Mouse (Mus musculus): ENCODE measurements at regions not wholly inside any gene's neighbourhood (a gene's known extent, or its start where the extent isn't known, plus 50 kb on each side); places are given as distances from the start of the nearest gene placed in this dataset.

DNA sequence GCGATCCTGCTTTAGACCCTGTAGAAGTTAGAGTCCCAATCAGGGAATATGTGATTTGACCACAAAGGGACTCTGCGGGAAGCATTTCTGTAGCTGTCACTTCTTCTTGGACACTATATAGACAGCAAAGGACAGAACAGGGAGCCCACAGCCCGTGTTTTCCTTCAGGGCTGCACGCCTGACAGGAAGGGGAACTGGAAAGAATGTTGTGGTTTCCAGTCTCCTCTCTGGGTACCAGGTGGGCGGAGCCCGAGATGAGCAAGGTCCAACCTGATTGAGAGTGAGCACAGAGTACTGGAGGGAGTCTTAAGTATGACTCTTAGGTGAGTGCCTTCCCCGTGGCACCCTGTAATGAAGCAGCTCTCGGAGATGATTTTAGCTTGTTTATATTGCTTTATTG is 346.8 kb upstream of the Gm10131 start:
- DNase-seq (ENCODE audit: extremely low spot score, low spot score), result no peak

DNA sequence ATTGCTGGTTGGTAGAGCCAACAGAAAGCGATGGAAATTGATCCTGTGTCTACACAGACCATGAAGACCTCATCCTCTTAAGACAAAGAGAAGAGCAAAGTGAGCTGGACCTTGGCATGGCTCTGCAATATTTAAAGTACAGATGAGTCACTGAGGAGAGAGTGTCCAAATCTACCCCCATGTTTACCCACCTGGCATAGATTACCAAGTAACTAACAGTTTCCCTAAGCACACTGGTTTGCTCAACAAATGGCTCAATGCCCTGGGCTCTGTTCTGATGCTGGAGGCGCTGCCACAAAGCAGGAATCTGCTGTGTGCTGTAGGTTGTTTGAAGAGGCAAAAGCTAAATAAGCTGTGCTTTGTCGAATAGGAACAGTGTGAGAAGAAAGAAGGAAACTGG is 345.0 kb upstream of the Gm10131 start:
- no peak for DNase-seq (ENCODE audit: extremely low spot score, low spot score)

DNA sequence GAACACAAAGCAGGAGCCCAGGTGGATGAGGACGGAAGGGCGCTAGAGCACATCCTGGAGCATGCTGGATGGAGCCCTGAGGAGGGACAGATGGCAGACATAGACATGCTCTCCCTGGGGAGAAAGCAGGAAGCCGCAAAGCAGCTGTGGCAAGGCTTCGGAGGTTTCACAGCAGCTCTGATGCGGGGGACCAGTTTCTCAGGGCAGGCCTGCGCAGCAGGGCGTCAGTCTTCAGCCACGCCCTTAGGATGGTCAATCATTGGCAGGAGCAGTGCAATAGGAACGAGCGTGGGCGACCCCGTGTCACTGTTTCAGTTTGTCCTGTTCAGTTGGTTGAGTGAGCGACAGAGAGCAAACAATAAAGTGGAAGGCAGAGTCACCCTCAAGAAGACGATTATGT is 343.8 kb upstream of the Gm10131 start:
- DNase-seq (ENCODE audit: extremely low spot score, low spot score), result no peak

DNA sequence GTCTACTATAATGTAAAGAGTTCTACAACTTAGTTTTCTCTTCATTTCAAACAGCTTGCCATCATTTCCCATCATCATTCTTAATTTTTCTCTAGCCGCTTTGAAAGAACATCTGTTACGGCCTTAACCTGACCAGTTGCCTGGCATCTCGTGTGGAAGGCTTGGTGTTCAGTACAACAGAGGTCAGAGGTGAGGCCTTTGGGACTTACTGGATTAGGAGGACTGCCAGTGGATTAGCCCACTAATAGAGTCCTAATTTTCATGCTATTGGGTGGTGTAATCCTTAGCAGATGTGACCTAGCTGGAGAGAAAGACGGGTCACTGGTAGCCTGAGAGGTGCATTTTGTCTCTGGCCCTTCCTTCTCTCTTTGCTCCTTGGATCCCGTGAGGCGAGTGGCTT is 341.3 kb upstream of the Gm10131 start:
- no peak for DNase-seq (ENCODE audit: extremely low spot score, low spot score)

DNA sequence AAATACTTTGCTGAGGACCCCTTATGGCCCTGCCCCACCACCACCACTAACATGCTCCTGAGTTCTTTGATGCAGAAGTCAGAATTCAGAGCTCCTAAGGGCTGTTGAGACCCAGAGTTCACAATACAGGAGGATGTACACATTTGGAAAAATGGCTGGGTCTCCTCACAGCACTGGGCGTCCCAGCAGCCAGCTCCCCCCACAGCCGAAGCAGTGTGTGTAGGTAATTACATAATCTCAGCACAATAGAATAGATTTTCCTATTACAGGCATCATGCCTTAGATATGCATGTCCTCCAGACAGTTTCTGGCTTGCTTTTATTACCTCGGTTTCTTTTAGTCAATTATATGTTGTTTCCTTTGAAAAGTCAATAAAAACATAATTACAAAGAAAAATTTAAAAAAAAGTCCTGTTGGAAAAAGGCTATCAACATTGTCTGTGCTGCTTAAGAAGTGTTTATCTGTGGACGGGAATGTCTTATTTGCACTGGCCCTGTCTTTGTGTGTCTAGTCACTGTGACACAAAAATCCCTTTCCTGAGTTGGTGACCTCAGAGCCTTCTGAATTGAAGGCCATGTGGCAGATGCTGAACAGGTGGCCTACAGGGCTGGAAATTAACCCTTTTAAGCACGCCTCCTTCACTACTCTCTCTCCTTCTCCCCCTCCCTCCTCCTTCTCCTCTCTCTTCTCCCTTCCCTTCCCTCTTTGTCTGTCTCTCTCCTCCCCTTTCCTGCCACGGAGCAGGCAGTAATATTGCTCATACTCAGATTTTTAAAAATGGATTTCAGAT is 339.9 kb upstream of the Gm10131 start:
- DNase-seq (ENCODE audit: extremely low spot score, low spot score), result peak; percentile 34

DNA sequence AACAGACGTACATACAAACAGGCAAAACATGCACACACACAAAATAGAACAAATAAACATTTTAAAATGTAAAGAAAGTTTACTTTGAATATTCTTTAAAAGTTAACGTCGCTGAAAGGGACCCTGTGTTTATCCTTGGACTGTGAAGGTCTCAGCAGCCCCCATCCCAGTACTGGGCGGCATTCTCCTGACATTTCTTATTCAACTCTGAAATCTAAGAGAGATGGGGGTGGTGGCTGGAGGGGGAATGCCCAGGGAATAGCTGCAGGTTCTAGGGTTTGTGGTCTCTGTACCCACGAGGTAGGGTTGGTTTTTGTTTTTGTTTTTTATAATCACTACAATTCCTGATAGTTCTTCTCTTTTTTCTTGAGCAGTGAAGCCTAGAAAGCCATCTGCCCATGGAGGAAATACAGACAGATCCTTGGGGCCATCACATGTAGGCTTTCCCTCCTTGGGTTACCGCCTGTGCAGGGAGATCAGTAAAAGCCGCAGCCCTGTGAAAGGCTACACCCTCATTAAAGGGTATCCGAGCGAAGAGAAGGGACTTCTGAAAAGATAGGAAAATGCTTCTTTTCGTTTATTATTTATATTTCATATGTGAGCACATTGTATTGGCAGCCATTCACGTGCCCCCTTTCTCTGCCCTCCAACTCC is 338.0 kb upstream of the Gm10131 start:
- no peak for DNase-seq (ENCODE audit: extremely low spot score, low spot score)

DNA sequence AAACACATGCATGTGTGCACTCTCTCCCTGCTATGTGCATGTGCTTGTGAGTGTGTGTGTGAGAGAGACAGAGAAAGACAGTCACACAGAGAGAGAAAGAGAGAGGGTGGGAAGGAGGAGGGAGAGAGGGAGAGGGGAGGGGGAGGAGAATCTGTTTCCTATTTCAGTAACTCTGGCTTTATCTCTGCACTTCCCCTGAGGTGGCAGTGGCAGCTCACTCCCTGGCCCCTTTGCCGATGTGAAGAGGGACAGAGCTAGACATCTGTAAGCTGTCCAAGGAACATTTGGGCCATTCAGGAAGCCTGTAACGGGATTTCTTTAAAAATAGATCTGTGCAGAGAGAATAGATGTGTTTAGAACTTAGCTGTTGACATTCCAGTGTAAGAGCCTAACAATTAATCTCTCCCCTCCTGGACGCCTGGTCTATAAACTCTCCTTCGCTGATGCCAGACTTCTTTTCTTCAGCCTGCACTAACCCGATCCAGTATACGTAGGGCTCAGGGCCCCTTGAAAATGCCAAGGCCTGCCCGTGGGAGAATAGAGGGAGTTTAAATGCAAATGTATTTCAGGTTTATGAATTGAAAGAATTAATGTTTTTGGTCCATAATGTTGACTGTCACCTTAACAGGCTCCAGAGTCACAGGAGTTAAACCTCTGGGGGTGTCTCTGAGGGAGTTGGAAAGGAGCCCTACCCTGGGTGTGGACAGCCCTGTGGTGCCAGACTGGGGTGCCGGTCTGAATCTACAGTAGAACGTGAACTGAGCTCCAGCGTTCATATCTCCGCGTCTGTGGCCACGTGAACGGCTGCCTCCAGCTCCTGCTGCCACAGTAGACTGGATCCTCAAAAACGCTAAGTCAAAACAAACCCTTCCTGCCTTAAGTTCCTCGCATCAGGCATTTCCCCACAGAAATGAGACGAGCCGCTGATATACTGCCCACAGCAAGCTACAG is 336.6 kb upstream of the Gm10131 start:
- no peak for DNase-seq (ENCODE audit: extremely low spot score, low spot score)

DNA sequence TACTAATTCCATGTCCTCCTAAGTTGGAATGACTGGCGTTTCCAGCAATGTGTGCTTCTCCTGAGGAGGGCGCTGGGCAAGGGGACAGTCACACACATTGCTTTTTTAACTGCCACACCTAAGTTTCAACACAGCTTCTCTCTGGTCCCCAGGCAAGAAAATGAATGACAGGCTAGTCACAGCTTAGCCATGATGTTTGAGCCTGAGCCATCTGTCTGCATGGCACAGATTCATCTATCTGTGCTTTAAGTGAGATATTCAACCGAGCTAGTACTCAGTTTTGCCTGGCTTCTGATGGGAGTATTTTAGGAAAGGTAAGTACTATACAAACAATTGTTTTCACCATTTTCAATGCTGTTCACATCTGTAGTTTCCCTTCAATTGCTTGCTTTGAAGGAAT is 331.2 kb upstream of the Gm10131 start:
- no peak for DNase-seq (ENCODE audit: extremely low spot score, low spot score)

DNA sequence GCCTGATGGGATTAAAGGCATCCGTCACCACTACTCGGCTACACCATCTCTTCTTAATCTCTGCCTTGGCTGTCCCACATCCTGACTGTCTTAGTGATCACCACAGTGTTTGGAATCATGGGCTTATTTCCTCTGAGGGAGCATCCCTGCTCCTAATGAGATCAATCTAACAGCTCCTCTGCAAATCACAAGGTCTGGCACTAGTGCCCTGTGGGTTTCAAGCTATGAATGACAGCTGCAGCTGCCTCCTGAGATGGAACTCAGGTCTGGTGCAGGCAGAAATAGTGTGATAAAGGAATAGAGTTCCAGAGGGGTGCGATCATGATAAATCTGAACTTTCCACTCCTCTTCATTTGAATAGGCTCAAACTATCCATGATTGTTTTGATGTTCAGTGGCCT is 330.2 kb upstream of the Gm10131 start:
- DNase-seq (ENCODE audit: extremely low spot score, low spot score), result no peak

DNA sequence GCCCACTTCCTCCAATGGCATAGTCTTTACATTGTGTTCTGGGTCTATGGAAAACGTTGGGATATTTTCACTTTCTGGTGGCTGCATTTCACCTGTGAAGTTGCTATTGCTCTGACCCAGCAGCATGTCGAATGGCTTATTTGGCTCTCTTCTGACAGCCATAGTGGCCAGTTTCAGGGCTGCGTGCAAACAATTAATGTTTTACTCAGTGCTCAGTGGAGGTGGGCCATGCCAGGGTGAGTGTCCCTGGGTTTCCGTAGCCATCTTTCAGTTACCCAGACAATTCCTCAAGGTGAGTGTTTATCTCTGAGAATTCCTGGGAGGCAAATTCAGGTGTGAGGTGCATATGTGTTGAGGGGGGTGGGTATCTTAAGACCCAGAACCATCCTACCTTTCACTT is 329.2 kb upstream of the Gm10131 start:
- DNase-seq (ENCODE audit: extremely low spot score, low spot score), result no peak

DNA sequence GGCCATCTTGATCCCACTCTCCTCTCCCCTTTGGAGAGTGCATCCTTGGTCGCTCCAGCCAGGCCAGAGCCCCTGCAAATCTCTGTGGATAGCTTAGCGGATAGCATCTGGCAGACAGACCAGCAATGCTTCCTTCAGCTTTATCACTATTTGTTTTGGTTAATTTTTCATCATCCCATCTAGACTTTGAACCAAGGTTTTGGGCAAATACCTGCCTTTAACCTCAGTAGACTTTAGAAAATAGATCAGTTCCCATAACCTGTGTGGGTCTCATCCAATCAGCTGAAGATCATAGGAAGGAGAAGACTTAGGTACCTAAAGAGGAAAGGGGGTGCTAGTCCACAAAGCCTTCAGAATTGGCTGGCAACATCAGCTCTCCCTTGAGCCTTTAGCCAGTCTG is 327.2 kb upstream of the Gm10131 start:
- DNase-seq (ENCODE audit: extremely low spot score, low spot score), result no peak

DNA sequence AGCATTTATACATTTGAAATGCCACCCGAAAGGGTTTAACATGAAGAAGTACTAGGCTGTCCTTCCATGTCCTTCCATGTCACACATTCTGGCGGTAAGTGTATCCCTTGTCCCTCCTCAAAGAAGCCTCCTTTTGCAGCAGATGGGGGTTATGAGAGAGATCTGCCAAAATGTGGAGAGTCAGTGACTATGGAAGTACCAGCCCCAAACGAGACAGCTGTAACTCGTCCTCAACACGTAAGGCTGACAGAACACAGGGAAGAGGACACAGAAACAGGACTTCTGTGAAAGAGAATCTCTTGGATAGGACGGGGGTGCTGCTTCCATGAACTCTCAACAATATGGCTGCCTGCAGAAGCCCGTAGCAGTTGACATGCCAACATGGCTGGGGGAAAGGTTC is 320.4 kb upstream of the Gm10131 start:
- DNase-seq (ENCODE audit: extremely low spot score, low spot score), result no peak

DNA sequence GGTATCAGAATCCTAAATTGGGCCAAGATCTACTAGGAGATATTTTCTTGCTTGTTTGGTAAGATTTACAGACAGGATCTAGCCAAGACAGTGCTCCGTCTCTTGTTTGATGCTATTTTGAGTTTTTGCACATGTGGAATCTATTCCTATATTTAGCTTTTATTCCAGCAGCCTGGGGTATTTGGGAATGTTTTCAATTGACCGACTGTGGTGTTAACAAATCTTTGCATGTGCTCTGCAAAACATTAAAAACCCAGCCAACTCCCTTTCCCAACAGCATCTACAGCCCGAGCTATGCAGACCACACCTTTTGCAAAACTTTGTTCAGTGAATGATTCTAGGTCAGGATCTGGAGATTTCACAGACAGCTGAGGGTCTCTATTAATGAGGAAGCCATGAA is 317.7 kb upstream of the Gm10131 start:
- DNase-seq (ENCODE audit: extremely low spot score, low spot score), result no peak

DNA sequence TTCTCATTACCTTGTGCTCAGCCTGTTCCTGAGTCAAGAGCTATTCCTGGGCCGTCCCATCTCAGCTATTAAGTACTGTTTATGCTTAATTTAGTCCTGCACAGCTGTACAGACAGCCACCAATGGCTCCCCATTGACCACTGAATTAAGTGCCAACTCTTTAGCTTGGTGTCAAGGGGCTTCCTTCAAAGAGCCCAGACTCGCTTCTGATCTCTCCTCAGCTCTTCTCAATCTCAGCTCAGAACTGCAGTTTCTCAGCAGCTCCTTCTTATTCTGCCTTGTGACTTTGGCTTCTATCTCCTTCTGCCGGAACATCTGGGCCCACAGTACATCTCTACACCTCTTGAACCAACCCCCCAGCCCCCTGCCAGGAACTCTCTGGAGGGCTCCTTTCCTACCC is 290.0 kb upstream of the Gm10131 start:
- DNase-seq (ENCODE audit: extremely low spot score, low spot score), result no peak

DNA sequence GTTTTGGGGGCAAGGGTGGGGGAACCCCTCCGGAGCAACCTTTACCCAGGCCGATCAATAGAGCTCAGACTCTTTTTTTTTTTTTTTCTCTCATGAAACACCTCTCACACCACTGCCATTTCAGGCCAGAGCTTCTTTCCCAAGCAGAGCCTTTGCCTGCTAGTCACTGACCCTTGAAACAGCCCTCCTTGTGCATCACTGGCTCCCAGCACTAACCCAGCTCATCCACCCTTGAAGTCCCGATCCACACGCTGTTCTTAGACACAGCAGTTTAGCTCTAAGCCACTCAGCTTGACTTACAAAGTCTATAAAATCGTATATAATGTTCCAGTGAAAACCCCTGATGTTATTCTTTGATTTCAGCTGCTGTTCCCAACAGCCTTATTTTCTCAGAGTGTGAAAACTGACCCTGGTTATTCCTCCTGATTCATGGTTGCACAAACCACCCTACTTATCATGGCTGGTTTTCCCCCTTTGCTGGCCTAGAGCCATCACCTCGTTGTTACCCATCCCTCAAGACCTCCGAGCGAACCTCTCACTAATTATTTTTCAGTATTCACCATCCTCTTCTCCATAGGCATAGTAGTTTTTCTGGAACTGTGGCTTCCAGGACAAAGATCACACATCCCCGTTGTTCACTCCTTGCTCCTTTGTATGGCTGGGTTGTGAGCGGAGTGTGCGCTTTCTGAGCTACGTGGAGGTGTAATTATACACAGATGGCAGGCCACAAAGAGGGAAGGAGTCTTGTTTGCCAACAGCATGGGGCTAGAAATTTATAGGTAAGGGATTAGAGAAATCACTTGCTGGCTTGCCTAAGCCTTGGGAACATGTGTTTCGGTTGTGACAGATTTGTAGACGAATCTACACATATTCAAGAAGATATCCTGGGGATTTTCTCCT is 287.6 kb upstream of the Gm10131 start:
- DNase-seq (ENCODE audit: extremely low spot score, low spot score), result no peak

DNA sequence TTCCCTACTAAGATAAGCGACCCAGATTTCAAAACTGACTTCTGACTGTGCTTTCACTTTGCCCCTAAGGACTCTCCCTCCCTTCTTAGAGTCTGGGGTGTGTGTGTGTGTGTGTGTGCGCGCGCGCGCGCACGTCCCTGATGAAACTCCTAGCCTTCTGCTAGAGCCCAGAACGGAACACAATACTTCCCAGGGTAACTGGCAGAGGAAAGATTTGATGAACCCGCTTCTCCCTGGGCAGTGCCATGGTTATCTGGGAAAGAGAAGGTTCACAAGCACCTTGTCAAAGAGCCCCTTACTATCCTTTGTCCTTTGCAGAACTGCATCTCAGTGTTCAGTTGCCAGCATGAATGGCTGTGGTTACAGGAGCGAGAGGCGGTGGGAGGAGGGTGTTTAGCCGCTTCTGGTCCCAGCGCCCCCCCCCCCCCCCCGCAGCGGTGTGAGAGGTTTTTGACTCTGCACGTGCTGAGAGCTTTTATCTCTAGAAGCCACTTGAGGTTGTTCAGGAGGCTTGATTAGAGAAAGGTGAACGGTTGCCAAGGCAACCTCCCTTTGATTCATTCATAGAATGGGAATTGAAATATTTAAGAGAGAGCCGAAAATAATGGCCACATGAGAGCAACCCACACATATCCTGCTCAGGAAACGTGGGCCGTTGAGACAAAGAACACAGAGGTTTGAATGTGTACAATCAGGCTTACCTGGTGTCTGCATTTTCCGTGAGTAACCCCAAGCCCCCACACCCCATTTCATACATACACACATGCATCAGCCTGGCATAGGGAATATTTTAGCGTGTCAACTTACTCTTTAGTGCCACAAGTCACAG is 286.3 kb upstream of the Gm10131 start:
- peak; percentile 24 for DNase-seq (ENCODE audit: extremely low spot score, low spot score)

DNA sequence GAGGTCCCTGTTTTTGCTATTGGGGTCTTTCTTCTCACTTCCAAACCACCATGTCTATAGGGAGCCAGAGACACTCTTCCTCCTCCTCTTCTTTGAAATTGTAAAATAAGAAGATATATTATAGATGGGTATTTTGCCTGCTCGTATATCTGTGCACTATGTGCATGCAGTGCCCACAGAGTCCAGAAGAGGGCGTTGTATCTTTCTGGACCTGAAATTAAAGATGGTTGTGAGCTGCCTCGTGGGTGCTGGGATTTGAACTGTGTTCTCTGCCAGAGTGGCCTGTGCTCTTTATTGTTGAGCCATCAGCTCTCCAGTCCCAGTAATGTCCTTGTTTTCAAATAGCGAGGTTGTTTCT is 285.7 kb upstream of the Gm10131 start:
- DNase-seq (ENCODE audit: extremely low spot score, low spot score), result no peak

DNA sequence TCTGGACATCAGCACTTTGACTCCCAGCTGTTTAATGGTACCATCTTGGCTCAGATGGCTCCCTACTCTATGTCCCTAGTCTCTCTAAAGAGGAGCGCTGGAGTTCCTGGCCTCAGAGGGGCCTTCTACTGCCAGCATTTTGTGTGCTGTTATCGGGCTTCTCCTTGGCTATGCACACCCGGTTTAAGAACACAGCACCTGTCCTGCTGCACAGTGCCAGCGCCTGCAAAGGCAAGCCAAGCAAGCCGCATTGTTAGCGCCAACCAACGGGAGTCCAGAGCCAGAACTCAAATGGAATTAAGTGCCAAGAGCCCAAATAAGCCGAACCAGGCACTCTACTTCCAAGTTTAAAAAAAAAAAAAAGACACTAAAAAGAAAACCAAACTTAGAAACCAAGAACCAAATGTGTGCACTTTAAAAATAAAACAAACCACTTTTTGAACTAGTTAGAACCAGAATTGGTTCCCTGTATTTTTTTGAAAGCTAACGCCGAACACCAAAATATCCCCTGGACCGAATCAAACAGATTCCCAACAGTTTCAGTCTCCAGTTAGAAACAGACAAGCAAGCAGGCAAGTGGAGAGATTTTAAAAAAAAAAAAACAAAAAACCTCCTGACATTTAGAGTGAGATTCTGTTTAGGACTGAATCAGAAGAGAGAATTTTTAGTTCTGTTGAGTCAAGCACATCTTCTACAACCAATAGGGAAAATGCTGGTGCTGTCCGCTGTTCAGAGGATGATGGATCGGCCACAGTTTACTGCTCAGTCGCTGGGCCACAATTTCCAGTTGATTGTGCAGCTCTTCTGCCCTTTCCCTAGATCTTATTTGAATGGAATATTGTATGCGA is 281.7 kb upstream of the Gm10131 start:
- DNase-seq (ENCODE audit: extremely low spot score, low spot score), result no peak

DNA sequence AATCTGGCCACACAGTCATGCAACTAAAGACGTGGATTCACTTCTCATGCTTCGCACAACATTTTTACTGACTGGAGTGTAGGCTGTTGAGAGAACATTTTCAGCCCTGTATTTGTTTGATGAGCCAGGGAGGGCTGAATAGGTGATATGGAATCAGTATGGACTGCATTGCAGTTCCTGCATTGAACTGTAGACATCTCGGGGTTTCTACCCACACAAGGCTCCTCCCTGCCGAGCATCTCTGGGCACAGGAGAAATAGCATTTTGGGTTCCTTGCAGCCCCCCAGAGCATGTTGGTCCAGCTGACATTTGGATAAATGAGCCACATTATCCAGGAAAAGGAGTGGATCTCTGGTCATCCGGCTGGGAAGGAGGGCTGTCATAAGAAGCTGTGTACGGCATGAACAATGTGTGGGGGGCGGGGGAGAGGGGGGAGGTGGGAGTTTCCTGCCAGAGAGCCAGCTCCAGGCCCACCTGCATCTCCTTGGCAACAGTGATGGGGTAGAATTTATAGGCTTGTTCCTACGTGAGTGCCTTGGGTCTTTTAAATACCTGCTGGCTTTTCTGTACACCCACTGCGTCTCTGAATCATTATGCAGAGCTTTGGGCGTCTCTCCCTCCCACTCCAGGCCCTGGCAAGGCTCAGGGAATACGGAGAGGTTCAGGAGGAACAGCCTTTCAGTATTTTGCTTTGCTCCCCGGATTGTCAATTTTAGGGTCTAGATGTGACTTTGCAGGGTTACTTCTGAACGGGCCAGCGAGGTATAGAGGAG is 280.9 kb upstream of the Gm10131 start:
- DNase-seq (ENCODE audit: extremely low spot score, low spot score), result no peak

Data from neural tube, embryonic 10.5 days (tissue).